Mouse (Mus musculus) lung, embryonic 16.5 days (tissue): ENCODE data around the gene Tm4sf20. TPM values are rescaled to one million over a fixed set of nuclear protein-coding genes. Genes with fewer than 3 reads are reported as not detected.

Experiments
- ATAC-seq: fragments of 200-750 bp; cut with Nextera tagmentation; 2 replicates; pipeline ENCODE4 v1.8.0; 2017; ENCODE audit warnings: low read depth, mild to moderate bottlenecking, moderate library complexity
- H3K27ac ChIP-seq: fragments of 300-500 bp; sonication (generic); 2 replicates; pipeline ENCODE4 v1.5.1; 2014; ENCODE audit warnings: mild to moderate bottlenecking, control low read depth, low read length
- H3K27me3 ChIP-seq: fragments of 300-500 bp; sonication (generic); 2 replicates; pipeline ENCODE4 v1.6.1; 2014; ENCODE audit warnings: low read depth, low read length, mixed read lengths; ENCODE audit not compliant: control insufficient read depth, insufficient read depth
- H3K36me3 ChIP-seq: fragments of 300-500 bp; sonication (generic); 2 replicates; pipeline ENCODE4 v1.6.1; 2014; ENCODE audit warnings: low read length; ENCODE audit not compliant: control insufficient read depth, insufficient read depth
- H3K4me1 ChIP-seq: fragments of 300-500 bp; sonication (generic); replicated peaks from 2 replicates; pipeline ENCODE4 v1.6.1; 2014; ENCODE audit warnings: low read length, mixed read lengths; ENCODE audit not compliant: control insufficient read depth, insufficient read depth
- H3K4me2 ChIP-seq: fragments of 300-500 bp; sonication (generic); 2 replicates; pipeline ENCODE4 v1.6.1; 2014; ENCODE audit warnings: low read depth, low read length, control low read depth
- H3K4me3 ChIP-seq: fragments of 300-500 bp; sonication (generic); 2 replicates; pipeline ENCODE4 v1.5.1; 2014; ENCODE audit warnings: mild to moderate bottlenecking, low read length, control low read depth
- H3K9ac ChIP-seq: fragments of 300-500 bp; sonication (generic); 2 replicates; pipeline ENCODE4 v1.6.1; 2014; ENCODE audit warnings: low read length, control low read depth
- H3K9me3 ChIP-seq: fragments of 300-500 bp; sonication (generic); 2 replicates; pipeline ENCODE4 v1.6.1; 2016; ENCODE audit warnings: low read length; ENCODE audit not compliant: control insufficient read depth
- WGBS: fragments of 180-500 bp; shearing (Covaris S2); extraction: QIAGEN DNeasy Blood & Tissue Kit; methylation state at CpG from one replicate; pipeline ENCODE4 v1.1.7; 2014; 5-methylcytosine and 5-hydroxymethylcytosine counted together
- polyA plus RNA-seq: library from polyadenylated mRNA; unstranded; fragments of >200 nt; fragmentation: Nextera tagmentation; extraction: Ambion mirVana; gene quantifications from 2 replicates; pipeline ENCODE4 v1.2.1, GENCODE M21; 2015

Tm4sf20 gene
- polyA plus RNA-seq, 1 experiment from 2014 or later: not detected

DNA sequence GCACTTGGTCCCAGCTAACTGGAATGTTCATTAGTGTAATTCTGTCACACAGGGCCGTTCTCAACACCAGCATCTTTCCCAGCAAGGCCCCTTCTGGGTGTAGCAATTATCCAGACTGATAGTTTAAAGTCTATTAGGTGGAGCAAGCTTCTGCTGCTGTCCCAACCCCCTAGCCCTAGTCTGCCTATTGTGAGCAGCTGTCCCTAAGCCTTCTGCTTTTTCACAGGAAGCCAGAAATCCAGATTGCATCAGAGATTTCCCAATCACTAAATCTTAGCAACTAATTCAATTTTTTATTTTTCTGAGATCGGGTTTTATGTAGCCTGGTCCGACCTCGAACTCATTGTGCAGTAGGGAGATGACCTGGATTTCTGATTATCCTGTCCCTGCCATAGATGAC lies 30.7 kb upstream of the Tm4sf20 start:
- ATAC-seq: no peak
- Histone ChIP-seq H3K9me3 (no peaks in the 10 kb centered on the region), H3K27me3 (no peaks in the 10 kb centered on the region), H3K4me1 (no peaks in the 10 kb centered on the region), H3K4me3 (no peak overlapping the region), H3K36me3 (no peaks in the 10 kb centered on the region), H3K4me2 (no peak overlapping the region), H3K9ac (no peak overlapping the region), H3K27ac (no peak overlapping the region)
- WGBS: 75% methylated on average over 4 of the region's 4 CpGs

DNA sequence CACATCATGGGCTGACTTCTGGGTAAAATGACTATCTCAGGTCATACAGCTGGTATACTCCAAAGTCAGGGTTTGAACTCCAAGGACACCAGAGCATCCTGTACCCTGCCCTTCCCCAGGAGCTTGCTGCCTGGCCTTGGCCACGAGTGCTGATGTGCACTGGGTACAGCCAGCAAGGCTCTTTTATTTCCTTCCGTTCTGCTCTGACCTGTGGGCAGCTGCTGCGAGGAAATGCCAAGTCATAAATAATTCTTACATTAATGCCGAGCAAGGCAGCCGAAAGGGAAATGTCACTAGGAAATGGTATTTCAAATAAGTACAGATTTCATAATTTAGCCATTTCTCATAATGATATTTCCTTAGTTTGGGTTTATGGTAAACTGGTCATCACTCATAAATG lies 30.0 kb upstream of the Tm4sf20 start:
- H3K9ac ChIP-seq: no peak overlapping the region
- WGBS: 42% methylated on average over 5 of the region's 5 CpGs
- peak; percentile 69 for ATAC-seq

DNA sequence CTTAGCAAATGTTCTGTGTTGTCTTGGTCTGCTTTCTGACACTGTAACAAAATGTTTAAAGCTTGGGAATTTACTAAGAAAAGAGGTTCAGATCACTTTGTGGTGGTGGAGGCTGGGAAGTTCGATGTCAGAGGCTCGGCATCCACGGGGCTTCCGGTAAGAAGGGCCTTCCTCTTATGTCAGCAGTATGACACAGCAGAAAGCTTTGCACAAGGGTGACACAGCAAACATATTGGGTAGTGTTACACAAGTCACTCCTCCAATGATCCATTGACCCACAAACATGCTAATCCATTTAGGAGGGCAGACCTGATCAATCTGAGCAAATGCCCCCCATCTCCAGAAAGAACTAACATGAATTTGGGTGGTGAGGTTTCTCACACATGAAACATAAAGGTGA lies 28.8 kb upstream of the Tm4sf20 start:
- H3K9me3 ChIP-seq: no peaks in the 10 kb centered on the region
- ATAC-seq: no peak
- H3K4me3 ChIP-seq: no peak overlapping the region
- H3K4me2 ChIP-seq: no peak overlapping the region
- H3K36me3 ChIP-seq: no peaks in the 10 kb centered on the region
- H3K9ac ChIP-seq: no peak overlapping the region
- 80% methylated on average over 4 of the region's 4 CpGs for WGBS
- H3K27me3 ChIP-seq: no peaks in the 10 kb centered on the region
- H3K27ac ChIP-seq: no peak overlapping the region
- no peaks in the 10 kb centered on the region for H3K4me1 ChIP-seq

More for the DNA sequence above, 30.0 kb upstream of the Tm4sf20 start:
- Histone ChIP-seq H3K9me3 (no peaks in the 10 kb centered on the region), H3K4me2 (no peak overlapping the region), H3K27me3 (no peaks in the 10 kb centered on the region), H3K4me1 (no peaks in the 10 kb centered on the region), H3K27ac (no peak overlapping the region), H3K4me3 (no peak overlapping the region), H3K36me3 (no peaks in the 10 kb centered on the region)

DNA sequence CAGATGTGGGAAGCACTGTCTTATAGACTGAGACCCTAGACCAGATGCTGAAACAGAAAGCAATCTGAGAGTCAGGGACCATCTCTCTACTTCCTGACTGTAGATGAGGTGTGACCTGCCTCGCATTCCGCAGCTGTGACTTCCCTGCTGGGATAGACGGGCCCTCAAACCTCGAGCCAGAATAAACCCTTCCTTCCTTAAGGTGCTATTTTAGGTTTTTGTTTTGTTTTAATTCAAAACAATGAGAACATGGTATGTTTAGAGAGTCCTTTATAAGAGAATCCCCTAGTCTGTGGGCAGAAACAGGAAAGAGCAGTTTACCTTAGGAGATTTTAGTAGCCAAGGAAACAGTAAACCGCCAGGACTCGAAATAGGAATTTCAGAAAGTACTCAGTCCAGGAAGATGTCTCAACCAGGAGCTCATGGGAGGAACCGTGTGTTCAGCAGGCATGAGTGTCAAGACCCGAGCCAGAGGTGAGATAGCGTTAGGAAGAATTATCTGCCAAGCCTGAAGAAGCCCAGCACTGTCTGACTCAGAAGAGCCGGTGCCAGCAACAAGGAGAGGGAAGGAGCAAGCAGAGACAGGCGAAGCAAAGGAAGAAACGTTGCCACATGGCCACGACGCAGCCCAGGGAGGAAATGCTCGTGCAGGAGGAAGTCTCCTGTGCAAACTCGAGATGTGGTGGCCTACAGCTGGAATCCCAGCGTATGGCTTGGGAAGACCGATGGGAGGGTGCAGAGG lies 27.6 kb upstream of the Tm4sf20 start:
- H3K27me3 ChIP-seq: no peaks in the 10 kb centered on the region
- H3K27ac ChIP-seq: peak overlapping the region; percentile 54
- H3K4me1 ChIP-seq: no peaks in the 10 kb centered on the region
- H3K9me3 ChIP-seq: no peaks in the 10 kb centered on the region
- no peak overlapping the region for H3K4me3 ChIP-seq
- WGBS: 44% methylated on average over 18 of the region's 18 CpGs
- ATAC-seq: peak; percentile 77
- H3K9ac ChIP-seq: no peak overlapping the region
- H3K36me3 ChIP-seq: no peaks in the 10 kb centered on the region
- no peak overlapping the region for H3K4me2 ChIP-seq

DNA sequence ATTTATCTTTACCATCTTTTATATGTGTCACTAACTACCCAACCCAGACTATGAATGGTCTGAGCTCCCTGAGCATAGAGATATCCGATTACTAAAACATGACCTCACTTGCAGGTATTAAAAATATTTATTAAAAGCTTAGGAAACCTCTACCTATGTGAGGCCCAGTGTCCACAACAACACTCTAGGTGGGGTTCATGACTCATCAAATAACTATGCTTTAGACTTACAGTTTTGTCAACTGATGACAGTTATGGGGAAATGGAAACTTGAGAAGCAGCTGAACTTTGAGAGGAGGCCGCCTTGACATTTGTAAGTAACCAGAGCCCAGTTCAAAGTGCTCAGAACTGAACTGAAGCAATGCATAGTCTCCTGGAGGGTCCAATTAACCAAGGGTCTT lies 26.9 kb upstream of the Tm4sf20 start:
- Histone ChIP-seq H3K4me2 (no peak overlapping the region), H3K4me3 (no peak overlapping the region), H3K4me1 (no peaks in the 10 kb centered on the region), H3K9ac (no peak overlapping the region), H3K9me3 (no peaks in the 10 kb centered on the region), H3K27ac (peak overlapping the region; percentile 6; the same call in 1 of the 2 replicates), H3K27me3 (no peaks in the 10 kb centered on the region), H3K36me3 (no peaks in the 10 kb centered on the region)
- WGBS: 66% methylated on average over 2 of the region's 2 CpGs
- ATAC-seq: no peak

DNA sequence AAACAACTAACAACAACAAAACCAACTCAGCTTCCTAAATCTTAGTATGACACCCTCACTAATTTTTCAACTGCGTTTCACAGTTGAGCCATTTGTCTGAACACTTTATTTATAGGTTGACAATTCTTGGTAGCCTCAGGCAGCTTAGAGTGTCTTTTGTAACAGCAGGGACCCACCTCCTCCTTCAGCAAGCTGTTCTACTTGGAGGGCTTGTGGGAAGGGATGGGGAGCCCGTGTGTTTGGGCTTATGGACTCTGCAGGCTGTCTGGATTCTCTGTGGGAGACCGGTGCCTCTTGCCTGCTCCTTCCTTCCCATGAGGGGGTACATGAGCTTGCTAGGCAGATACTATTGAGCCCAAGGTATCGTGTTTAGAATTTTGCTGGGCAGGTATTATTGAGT lies 25.7 kb upstream of the Tm4sf20 start:
- Histone ChIP-seq H3K4me3 (no peak overlapping the region), H3K27ac (no peak overlapping the region), H3K4me1 (no peaks in the 10 kb centered on the region), H3K4me2 (no peak overlapping the region), H3K9ac (no peak overlapping the region), H3K36me3 (no peaks in the 10 kb centered on the region), H3K27me3 (no peaks in the 10 kb centered on the region), H3K9me3 (no peaks in the 10 kb centered on the region)
- WGBS: 58% methylated on average over 4 of the region's 4 CpGs
- ATAC-seq: no peak

DNA sequence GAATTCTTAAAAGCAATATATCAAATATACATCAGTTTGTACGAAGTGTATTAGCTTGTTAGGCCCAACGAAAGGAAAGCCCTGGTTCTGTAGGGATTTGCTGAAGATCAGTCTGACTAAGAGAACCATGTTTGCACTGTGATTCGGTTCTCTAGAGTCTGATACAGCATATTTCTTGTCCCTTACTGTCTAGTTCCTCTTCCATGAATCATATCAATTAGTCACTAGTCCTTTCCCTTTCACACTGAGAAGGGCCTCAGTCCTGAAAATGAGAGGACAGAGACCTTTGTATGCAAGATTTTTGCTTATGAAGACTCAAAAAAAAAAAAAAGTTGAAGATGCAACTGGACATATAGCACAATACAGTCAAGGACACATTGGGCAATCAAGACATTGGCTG lies 24.8 kb upstream of the Tm4sf20 start:
- no peaks in the 10 kb centered on the region for H3K36me3 ChIP-seq
- ATAC-seq: no peak
- WGBS: 73% methylated on average over 3 of the region's 3 CpGs
- H3K9ac ChIP-seq: no peak overlapping the region
- H3K27me3 ChIP-seq: no peaks in the 10 kb centered on the region
- no peaks in the 10 kb centered on the region for H3K4me1 ChIP-seq
- no peaks in the 10 kb centered on the region for H3K9me3 ChIP-seq
- no peak overlapping the region for H3K4me2 ChIP-seq
- H3K27ac ChIP-seq: no peak overlapping the region
- H3K4me3 ChIP-seq: no peak overlapping the region

DNA sequence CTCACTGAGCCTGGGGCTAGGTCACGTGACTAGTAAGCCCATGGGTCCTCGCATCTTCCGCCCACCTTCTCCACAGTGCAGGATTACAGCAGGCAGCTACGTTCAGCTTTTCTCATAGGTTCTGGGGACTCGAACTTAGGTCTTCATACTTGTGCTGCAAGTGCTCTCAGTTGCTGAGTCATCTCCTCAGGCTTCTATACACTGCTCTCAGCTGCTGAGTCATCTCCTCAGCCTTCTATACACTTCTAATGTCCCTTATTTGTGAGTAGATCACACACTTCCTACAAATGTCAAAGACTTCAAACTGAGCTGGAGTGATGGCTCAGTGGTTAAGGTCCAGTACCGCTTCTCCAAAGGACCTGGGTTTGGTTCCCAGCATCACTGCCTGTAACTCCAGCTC lies 24.0 kb upstream of the Tm4sf20 start:
- WGBS: 90% methylated on average over 6 of the region's 6 CpGs
- no peaks in the 10 kb centered on the region for H3K27me3 ChIP-seq
- no peaks in the 10 kb centered on the region for H3K36me3 ChIP-seq
- H3K27ac ChIP-seq: no peak overlapping the region
- H3K9me3 ChIP-seq: no peaks in the 10 kb centered on the region
- no peak for ATAC-seq
- peaks cover 2% of the 10 kb centered on the region; the same call in 1 of the 2 replicates for H3K4me1 ChIP-seq
- no peak overlapping the region for H3K9ac ChIP-seq
- H3K4me2 ChIP-seq: no peak overlapping the region
- H3K4me3 ChIP-seq: no peak overlapping the region

DNA sequence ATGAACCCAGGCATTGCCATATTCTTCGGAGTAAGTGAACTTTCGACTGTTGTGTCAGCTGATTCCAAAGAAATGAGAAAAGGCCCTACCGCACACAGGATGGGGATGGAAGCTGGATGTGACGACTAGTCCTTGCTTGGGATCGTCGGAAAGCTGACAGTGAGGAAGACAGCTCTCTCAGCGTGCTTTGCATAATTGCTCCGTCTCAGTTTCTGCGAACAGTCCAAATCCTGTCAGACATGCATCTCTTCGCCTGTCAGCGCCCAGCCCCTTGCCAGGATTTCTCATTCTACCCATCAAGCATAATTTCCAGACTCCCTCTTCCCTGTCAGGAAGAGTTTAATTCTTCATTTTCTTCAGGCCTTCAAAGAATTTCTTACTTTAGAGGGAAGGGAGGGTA lies 22.8 kb upstream of the Tm4sf20 start:
- H3K4me1 ChIP-seq: peaks cover 2% of the 10 kb centered on the region; the same call in 1 of the 2 replicates
- H3K27ac ChIP-seq: no peak overlapping the region
- no peak overlapping the region for H3K4me3 ChIP-seq
- WGBS: 73% methylated on average over 11 of the region's 11 CpGs
- no peaks in the 10 kb centered on the region for H3K9me3 ChIP-seq
- no peaks in the 10 kb centered on the region for H3K27me3 ChIP-seq
- no peak overlapping the region for H3K9ac ChIP-seq
- no peak for ATAC-seq
- no peaks in the 10 kb centered on the region for H3K36me3 ChIP-seq
- no peak overlapping the region for H3K4me2 ChIP-seq
